Mouse (Mus musculus): ENCODE results near the gene Akt1s1.
"Not testable (repeated sequence)": the region's sequence is repeated elsewhere in the genome, so short reads cannot be mapped to it uniquely, and the experiment has no call there.

Akt1s1 gene

GRCm38 (mm10) chr7:44868919-44869696 lies 20.3 kb downstream of the Akt1s1 start:
- peak; percentile 44 for DNase-seq (ENCODE audit: low read depth, low spot score)

- peak; percentile 80 for DNase-seq (ENCODE audit: low read depth, low spot score)
Measured at GRCm38 (mm10) chr7:44869697-44870528, 21.1 kb downstream of the Akt1s1 start, which contains the start of gene Ptov1. Gene Ptov1 (minus strand): TSS chr7:44869788.

- no peak for DNase-seq (ENCODE audit: low read depth, low spot score)
Measured at GRCm38 (mm10) chr7:44870614-44871013, 21.8 kb downstream of the Akt1s1 start.

- no peak for DNase-seq (ENCODE audit: low read depth, low spot score)
Measured at GRCm38 (mm10) chr7:44871181-44871580, 22.4 kb downstream of the Akt1s1 start.

- DNase-seq (ENCODE audit: low read depth, low spot score): not testable (repeated sequence)
Measured at GRCm38 (mm10) chr7:44871774-44872173, 23.0 kb downstream of the Akt1s1 start.

GRCm38 (mm10) chr7:44877833-44878232 lies 29.0 kb downstream of the Akt1s1 start:
- DNase-seq (ENCODE audit: low read depth, low spot score): no peak

GRCm38 (mm10) chr7:44883036-44883435 lies 34.2 kb downstream of the Akt1s1 start:
- no peak for DNase-seq (ENCODE audit: low read depth, low spot score)

GRCm38 (mm10) chr7:44884637-44885036 lies 35.8 kb downstream of the Akt1s1 start:
- no peak for DNase-seq (ENCODE audit: low read depth, low spot score)

GRCm38 (mm10) chr7:44886964-44887363 lies 38.2 kb downstream of the Akt1s1 start:
- DNase-seq (ENCODE audit: low read depth, low spot score): no peak

GRCm38 (mm10) chr7:44888256-44889105 lies 39.7 kb downstream of the Akt1s1 start:
- DNase-seq (ENCODE audit: low read depth, low spot score): no peak

GRCm38 (mm10) chr7:44890180-44890579 lies 41.4 kb downstream of the Akt1s1 start:
- DNase-seq (ENCODE audit: low read depth, low spot score): peak; percentile 14

- no peak for DNase-seq (ENCODE audit: low read depth, low spot score)
Measured at GRCm38 (mm10) chr7:44890737-44891136, 41.9 kb downstream of the Akt1s1 start.

- DNase-seq (ENCODE audit: low read depth, low spot score): peak; percentile 48
Measured at GRCm38 (mm10) chr7:44891611-44892010, 42.8 kb downstream of the Akt1s1 start.

- peak; percentile 95 for DNase-seq (ENCODE audit: low read depth, low spot score)
Measured at GRCm38 (mm10) chr7:44892276-44892921, 43.6 kb downstream of the Akt1s1 start, which contains the start of gene Med25. Gene Med25 (minus strand): TSS chr7:44892712.

- DNase-seq (ENCODE audit: low read depth, low spot score): peak; percentile 17
Measured at GRCm38 (mm10) chr7:44893197-44893596, 44.4 kb downstream of the Akt1s1 start.

GRCm38 (mm10) chr7:44894175-44894574 lies 45.4 kb downstream of the Akt1s1 start:
- DNase-seq (ENCODE audit: low read depth, low spot score): no peak

- no peak for DNase-seq (ENCODE audit: low read depth, low spot score)
Measured at GRCm38 (mm10) chr7:44895206-44895592, 46.4 kb downstream of the Akt1s1 start.

GRCm38 (mm10) chr7:44895593-44896434 lies 47.0 kb downstream of the Akt1s1 start, which contains the start of gene Fuz:
Gene Fuz (plus strand): TSS chr7:44896079.
- peak; percentile 98 for DNase-seq (ENCODE audit: low read depth, low spot score)

- no peak for DNase-seq (ENCODE audit: low read depth, low spot score)
Measured at GRCm38 (mm10) chr7:44896499-44896898, 47.7 kb downstream of the Akt1s1 start.

GRCm38 (mm10) chr7:44898607-44899006 lies 49.8 kb downstream of the Akt1s1 start:
- DNase-seq (ENCODE audit: low read depth, low spot score): peak; percentile 31
